Mouse (Mus musculus) CH12.LX (cell line): ENCODE data around the gene Numa1.

ENCODE experiments used
- CTCF ChIP-seq, 2 experiments: IDR thresholded peaks in 1 of 2; conservative IDR thresholded peaks in 1 of 2; 2 replicates each; pipeline ENCODE4 v1.5.1; 2011 to 2012; ENCODE audit warnings: low read depth in 2 of 2, low read length in 2 of 2, improper control_type of control experiment in 1 of 2, inconsistent platforms in 1 of 2, mild to moderate bottlenecking in 1 of 2, moderate library complexity in 1 of 2
- EP300 ChIP-seq: IDR thresholded peaks from 2 replicates; pipeline ENCODE4 v1.6.1; 2011; ENCODE audit warnings: low read length, improper control_type of control experiment
- GABPA ChIP-seq: IDR thresholded peaks from 2 replicates; pipeline ENCODE4 v1.6.1; 2012; ENCODE audit warnings: low read depth, low read length, improper control_type of control experiment, inconsistent platforms; ENCODE audit not compliant: insufficient replicate concordance
- SIN3A ChIP-seq: IDR thresholded peaks from 2 replicates; pipeline ENCODE4 v1.6.1; 2012; ENCODE audit warnings: low read length, improper control_type of control experiment, inconsistent platforms

- TF ChIP-seq EP300 (no peak), GABPA (no peak), CTCF (conservative IDR thresholded peaks at IDR 0.05 in 1 of 2, IDR thresholded peaks at IDR 0.05 in 1 of 2; ENCODE audit: low read depth in 2 of 2, low read length in 2 of 2) (no peak), SIN3A (no peak)
These were observed 108.4 kb downstream of the Numa1 start for GRCm38 (mm10) chr7:102042314-102042713.
